Mouse (Mus musculus) urinary bladder, postnatal 4 days (tissue): ENCODE data around the gene Gm3264.
"Not testable (repeated sequence)": the region's sequence is repeated elsewhere in the genome, so short reads cannot be mapped to it uniquely, and the experiment has no call there.

Experiments
- DNase-seq, 2 experiments: peaks; one replicate each; pipeline ENCODE4 v3.0.0; 2021 to 2022; ENCODE audit warnings: low spot score in 2 of 2

Gene Gm3264

DNA sequence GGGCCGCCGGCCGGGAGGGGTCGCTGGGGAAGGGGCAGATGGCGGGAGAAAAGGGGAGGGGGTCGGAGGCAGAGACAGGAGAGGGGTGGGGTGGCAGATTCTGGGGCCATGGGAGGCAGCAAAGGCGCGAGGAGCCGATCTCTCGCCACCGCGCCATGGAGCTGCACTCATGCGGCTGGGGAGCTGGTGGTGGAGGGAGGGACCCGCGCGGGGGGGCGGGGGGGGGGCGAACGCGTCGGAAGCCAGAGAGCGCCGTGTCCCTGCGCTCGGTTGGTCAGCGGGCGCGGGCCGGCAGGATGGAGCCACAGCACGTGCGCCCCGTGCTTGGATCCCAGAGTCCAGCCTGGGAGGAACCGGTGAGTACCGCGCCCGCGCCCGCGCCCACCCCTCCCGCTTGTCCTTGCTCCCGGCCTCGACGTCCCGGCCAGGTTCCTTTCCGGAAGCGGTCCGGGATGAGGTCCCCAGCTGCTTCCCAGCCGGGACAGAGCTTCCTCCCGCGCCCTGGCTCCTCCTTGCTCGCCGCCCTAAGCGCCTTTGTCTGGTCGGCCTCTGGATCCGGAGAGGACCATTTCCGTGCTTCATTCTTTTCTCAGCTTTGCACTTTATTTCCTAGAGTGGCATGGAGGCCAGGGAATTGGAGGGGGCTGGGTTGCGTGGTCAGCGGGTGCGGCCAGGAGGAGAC lies at the start of gene Gm3264:
Gene Gm3264, plus strand, starts transcription at position 278 of the 682 bp plus-strand sequence.
- not testable (repeated sequence) for DNase-seq

DNA sequence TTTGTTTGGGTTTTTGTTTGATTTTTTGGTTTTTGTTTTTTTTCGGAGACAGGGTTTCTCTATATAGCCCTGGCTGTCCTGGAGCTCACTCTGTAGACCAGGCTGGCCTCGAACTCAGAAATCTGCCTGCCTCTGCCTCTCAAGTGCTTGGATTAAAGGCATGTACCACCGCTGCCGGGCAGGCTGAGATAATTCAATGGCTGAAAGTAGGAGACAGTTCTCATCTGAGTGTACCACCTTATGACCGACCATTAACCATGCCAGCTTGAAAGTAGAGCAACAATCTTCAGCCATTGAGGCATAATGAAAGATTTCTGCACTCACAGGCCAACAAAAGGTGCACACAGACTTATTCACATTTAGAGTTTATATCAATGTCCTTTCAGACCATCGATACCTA lies 49.0 kb upstream of the Gm3264 start:
- peak; percentile 31 to 64 for DNase-seq

- peak in 1 of 2 experiments; percentile 58 for DNase-seq
Observed at GRCm38 (mm10) chr14:4821950-4822349, 33.4 kb upstream of the Gm3264 start.

- not testable (repeated sequence) for DNase-seq
Observed at GRCm38 (mm10) chr14:4837806-4838205, 17.6 kb upstream of the Gm3264 start, which contains the start of gene Gm3269. Gene Gm3269, plus strand, starts transcription at chr14:4838106.

DNA sequence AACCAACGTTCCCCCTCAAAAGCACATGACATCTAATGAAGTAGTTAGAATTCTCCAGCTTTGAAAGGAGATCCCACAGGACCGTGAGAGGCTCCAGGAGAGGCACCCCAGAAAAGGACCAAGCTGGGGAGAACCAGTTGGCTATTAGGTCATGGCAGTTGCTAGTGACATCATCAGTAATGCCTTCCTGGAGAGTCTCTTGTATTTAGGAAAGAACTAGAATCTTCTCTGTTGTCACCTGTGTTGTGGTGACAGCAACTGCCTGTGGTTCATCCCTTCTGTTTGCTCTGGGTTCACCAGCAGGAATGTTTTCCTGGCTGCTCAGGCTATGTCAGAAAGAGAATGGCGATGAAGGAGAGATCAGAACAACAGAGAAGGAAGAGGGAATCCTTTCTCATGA lies 36.7 kb downstream of the Gm3264 start, which contains the start of gene Gm3278:
Gene Gm3278, plus strand, starts transcription at position 301 of the 400 bp plus-strand sequence.
- not testable (repeated sequence) for DNase-seq
